Mouse (Mus musculus): Measurements from ENCODE around the gene Maats1.

The Maats1 gene

GRCm38 (mm10) chr16:38370633-38371374, 28.9 kb upstream of the Maats1 start:
- no peak for DNase-seq (ENCODE audit: low spot score in 2 of 2)

DNA sequence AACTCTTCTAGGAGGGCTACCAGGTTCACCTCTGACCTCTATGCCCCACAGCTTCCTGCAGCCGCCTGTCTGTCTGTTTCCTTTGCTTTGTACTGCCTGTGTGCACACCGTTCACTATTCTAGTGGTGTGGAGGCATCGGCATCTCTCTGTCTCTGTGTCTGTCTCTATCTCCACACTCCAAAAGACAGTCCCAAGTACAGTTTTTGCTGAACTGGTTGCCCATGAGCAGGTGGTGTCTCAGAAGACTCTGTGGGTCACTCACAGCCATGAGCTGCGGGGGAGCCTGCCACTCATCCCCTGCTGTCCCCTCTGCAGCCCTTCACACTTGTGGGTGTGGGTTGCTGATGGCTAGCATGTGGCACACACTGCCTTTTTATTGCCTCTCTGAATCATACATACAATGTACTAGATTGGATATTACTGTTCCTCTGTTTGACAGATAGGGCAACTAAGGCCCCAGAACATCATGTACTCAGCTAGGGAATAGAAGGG, 28.1 kb upstream of the Maats1 start:
- no peak for DNase-seq (ENCODE audit: low spot score in 2 of 2)

DNA sequence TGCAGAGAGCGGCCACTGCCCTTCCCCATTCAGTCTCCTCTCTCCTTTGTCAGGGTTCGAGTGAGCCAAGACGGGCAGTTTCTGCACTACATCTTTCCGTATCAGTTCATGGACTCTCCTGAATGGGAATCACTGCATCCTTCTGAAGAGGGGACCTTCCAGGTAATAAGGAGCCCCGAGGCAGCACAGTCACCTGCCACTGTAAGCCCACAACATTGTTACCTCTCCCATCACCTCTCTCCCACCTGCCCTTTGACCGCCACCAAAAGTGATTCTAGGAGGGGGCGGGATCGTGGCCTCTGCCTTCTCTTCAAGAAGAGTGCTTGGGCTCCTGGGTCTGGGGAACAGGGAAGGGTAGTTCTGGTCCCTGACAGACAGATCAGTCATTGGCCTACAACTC, 27.5 kb upstream of the Maats1 start:
- DNase-seq (ENCODE audit: low spot score in 2 of 2): no peak

DNA sequence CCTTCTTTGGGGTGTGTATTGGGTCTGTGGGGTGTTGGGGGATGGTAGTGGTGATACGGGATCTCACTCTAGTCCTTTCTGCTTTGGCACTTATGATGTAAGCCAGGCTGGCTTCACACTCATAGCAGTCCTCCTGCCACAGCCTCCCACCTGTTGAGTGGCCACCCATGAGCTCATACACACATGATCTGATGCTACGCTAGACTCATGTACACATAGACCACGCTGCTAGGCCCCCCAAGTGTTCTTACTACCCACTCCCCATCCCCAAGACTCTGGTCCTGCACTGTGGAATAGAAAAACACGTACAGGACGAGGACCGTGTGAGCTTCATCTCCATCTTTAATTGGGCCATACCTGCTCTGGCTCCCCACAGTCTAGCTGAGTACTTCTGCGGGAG, 27.1 kb upstream of the Maats1 start:
- DNase-seq (ENCODE audit: low spot score in 2 of 2): no peak

- no peak for DNase-seq (ENCODE audit: low spot score in 2 of 2)
Observed at GRCm38 (mm10) chr16:38368336-38368735, 26.4 kb upstream of the Maats1 start.

- DNase-seq (ENCODE audit: low spot score in 2 of 2): no peak
Observed at GRCm38 (mm10) chr16:38366231-38366630, 24.3 kb upstream of the Maats1 start.

- DNase-seq (ENCODE audit: low spot score in 2 of 2): no peak
Observed at GRCm38 (mm10) chr16:38365390-38365789, 23.4 kb upstream of the Maats1 start.

GRCm38 (mm10) chr16:38363657-38364056, 21.7 kb upstream of the Maats1 start:
- DNase-seq (ENCODE audit: low spot score in 2 of 2): no peak

DNA sequence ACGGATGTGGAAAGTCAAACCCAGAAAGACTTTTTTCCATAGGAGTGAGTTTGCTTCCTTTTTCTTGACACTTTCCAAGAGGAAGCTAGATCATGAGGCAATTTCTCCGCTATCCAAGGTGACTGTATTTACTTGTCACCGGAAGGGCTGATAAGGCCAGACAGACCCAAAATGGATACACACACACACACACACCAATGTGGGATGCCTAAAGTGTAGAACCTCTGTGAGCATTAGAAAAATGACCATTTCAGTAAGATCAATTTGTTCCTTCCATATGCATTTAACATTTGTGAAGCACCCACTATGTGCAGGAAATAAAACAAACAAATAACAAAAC, 21.3 kb upstream of the Maats1 start:
- DNase-seq (ENCODE audit: low spot score in 2 of 2): no peak

- DNase-seq (ENCODE audit: low spot score in 2 of 2): no peak
Observed at GRCm38 (mm10) chr16:38362493-38363255, 20.7 kb upstream of the Maats1 start.

DNA sequence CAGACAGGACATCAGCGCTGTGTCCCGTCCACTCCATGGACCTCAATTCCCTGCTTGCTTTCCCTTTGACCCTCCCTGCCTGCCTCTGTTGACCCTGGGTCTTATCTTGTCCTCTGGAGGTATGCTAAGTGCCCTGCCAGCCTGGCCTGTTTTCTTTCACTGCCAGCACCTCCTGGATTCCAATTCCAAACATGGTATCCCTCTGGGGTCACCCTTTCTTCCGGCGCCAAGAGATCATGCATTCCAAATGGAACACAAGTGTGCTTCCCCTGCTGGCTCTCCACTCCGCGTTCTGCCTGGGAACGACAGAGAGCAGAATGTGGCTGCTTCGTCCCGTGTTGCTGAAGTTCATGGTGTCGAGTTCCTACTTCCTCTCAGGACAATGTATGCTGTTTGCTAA, 20.0 kb upstream of the Maats1 start, which contains the start of gene Popdc2:
TSS of gene Popdc2 (plus strand) at position 277 of the 400 bp plus-strand sequence.
- no peak for DNase-seq (ENCODE audit: low spot score in 2 of 2)

- peak in 1 of 2 experiments; percentile 53 for DNase-seq (ENCODE audit: low spot score in 2 of 2)
Observed at GRCm38 (mm10) chr16:38360317-38360716, 18.4 kb upstream of the Maats1 start.

GRCm38 (mm10) chr16:38359857-38360256, 17.9 kb upstream of the Maats1 start:
- DNase-seq (ENCODE audit: low spot score in 2 of 2): no peak

DNA sequence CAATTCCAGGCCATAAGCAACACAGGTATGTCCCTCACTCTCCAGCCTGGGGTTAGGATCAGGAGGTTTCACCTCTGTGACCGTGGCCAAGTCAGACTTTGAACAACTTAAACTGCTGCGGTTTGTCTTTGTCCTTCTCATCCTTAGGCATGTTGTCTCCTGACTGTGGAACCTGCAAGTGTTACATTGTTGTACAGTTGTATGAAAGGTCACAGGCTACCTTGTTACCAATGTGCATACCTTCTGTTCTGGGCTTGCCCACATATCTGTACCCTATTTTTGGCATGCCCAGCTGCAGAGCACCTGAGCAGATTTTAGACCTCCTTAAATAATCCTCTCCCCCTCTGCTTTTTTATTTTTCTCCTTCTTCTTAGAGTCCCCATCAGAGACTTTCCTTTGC, 17.3 kb upstream of the Maats1 start:
- DNase-seq (ENCODE audit: low spot score in 2 of 2): no peak

DNA sequence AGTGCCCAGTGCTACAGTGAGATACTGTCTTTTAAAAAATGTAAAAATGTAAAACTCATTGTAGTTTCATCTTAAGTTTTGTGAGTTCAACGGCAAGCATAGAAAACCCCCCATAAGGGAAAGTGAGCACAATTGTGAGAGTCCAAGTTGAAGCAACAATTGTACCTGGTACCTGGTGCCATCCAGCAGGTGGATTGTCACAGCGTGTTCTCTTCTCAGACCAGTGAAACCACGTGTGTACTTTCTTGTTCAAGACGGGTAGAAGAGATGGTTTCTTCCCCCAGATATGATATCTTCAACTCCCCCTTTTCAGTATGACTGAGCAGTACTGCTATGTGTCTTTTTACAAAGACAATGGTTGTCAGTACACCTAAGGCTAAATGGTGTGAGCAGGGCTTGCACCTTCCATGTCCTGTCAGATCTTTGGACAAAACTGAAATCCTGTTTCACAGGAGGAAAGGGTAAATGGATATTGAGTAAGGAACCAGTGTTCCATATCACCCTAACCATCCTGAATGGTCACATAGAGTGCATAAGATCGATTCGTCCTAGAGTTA, 16.4 kb upstream of the Maats1 start:
- DNase-seq (ENCODE audit: low spot score in 2 of 2): no peak

DNA sequence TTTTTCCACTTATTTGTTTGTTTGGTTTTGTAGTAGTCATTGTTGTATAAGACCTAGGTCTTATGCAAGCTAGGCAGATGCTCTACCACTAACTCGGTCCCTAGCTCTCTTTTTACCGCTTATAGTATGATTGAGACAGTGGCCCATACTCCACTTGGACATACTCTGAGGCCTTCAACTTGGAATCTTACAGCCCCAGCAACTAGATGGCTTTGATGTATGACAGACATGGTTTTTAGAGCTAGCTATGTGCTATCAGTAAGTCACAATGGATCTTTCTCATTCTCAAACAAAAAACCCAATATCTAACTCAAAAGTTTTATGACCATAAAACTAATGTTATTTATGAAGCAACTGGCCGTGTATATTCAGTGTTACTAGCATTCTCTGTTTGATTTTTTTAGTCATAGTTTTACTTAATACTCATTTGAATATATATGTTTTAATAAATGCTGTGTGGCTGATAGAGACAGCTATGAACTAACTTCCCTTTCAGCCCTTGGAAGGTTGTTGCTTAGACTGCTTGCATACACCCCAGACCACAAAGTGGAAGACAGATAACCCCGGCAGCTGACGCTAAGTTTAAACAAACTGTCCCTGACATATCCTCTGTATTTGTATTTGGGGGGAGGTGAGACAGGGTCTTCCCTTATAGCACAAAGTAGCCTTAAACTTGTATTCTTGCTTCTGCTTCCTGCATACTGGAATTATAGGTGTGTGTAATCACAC, 12.4 kb upstream of the Maats1 start:
- no peak for DNase-seq (ENCODE audit: low spot score in 2 of 2)

GRCm38 (mm10) chr16:38353642-38354041, 11.7 kb upstream of the Maats1 start:
- no peak for DNase-seq (ENCODE audit: low spot score in 2 of 2)

GRCm38 (mm10) chr16:38352851-38353250, 10.9 kb upstream of the Maats1 start:
- DNase-seq (ENCODE audit: low spot score in 2 of 2): no peak

- no peak for DNase-seq (ENCODE audit: low spot score in 2 of 2)
Observed at GRCm38 (mm10) chr16:38352031-38352430, 10.1 kb upstream of the Maats1 start.

- no peak for DNase-seq (ENCODE audit: low spot score in 2 of 2)
Observed at GRCm38 (mm10) chr16:38350939-38351338, 9.0 kb upstream of the Maats1 start.

- no peak for DNase-seq (ENCODE audit: low spot score in 2 of 2)
Observed at GRCm38 (mm10) chr16:38350361-38350855, 8.5 kb upstream of the Maats1 start.

DNA sequence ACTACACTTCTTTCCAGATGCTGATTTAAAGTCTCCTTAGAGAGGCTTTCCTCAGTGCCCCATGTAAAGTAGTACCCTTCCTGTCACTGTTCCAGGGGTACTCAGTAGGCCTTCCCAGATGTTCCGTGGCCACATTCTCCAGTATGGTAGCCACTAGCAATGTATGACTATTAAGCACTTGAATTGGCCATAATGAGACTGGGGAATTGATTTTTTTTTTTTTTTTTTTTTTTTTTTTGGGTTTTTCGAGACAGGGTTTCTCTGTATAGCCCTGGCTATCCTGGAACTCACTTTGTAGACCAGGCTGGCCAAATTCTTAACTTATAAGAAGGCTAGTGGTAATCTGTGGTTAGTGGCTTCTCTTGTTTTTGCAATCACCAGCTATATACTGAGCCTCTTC, 7.9 kb upstream of the Maats1 start:
- DNase-seq (ENCODE audit: low spot score in 2 of 2): no peak
